Mouse (Mus musculus): Measurements from ENCODE around the gene Gm5741.
A peak's percentile ranks its signal among the peaks of the same experiment; 100 is the strongest.

DNA sequence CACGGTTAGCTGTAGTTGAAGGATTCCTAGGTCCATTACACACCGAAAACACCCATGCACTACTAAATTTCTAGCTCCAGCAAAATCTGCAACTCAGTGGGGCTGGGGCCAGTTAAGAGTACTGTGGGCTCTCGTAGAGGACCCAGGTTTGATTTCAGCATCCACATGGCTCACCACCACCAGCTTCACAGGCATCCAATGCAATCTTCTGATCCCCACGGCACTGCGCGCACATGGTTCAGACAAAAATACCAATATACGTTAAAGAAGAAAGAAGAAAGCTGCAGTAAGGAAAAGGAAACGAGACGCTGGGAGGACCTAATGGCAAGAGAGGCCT is 31.4 kb downstream of the Gm5741 start:
- TF ChIP-seq CTCF (IDR thresholded peaks at IDR 0.05): no peak
- TF ChIP-seq POLR2A (IDR thresholded peaks at IDR 0.05; ENCODE audit: insufficient read depth, low read depth, low read length): peak; percentile 79; the same call in 1 of the 2 replicates
- no peak for TF ChIP-seq EP300 (IDR thresholded peaks at IDR 0.05; ENCODE audit: insufficient read depth, low read depth, low read length)
